8 mouse cellular contexts compared by ENCODE assay signal in the genomic region with DNA sequence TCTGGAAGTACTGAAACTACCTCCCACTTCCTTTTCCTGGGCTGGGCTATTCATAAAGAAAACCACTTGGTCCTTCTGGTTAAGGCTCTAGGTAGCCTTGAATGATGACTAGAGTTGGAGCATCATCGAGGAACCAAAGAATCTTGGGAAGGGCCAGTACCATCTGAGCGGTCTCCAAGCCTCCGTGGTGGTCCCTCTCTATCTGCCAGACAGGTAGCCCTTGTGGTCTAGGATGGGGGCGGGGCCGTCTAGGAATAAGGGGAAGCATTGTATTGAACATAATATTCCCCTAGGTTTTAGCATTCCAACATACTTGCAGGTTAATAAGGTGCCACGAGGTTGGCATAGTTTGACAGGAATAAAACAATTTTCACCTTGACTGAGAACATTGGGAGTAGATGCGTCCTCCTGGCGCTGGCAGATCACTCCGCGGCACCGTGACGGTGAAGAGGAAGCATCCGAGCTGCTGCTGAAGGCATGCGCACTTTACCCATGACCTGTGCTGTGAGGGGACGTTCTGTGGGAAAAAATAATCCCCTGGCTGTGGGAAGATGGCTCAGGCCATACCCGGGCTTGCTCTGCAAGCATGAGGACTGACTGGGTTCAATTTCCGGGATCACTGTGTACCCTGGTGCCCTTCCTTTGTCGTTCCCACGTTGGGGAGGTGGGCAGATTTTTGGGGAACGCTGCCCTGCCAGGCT. TPM values are rescaled to one million over a fixed set of nuclear protein-coding genes. Genes with fewer than 3 reads are reported as not detected.
DNase-seq lines count a peak whose midpoint lies in the region; ATAC-seq lines count a peak whose summit lies in the region.

No protein-coding gene starts in this region.

- peak overlapping the region; percentile 67 for H3K27ac ChIP-seq in kidney, embryonic 16.5 days (ENCODE audit: low read length)
- H3K27ac ChIP-seq in forebrain, embryonic 12.5 days = no peak overlapping the region
- H3K27ac ChIP-seq in limb, embryonic 15.5 days = no peak overlapping the region

- no peaks in the 10 kb centered on the region for H3K36me3 ChIP-seq in kidney, embryonic 16.5 days (ENCODE audit: insufficient read depth, low read length)
- H3K36me3 ChIP-seq in forebrain, embryonic 12.5 days (replicated peaks) = no peaks in the 10 kb centered on the region
- no peaks in the 10 kb centered on the region for H3K36me3 ChIP-seq in limb, embryonic 15.5 days

- H3K4me1 ChIP-seq in kidney, embryonic 16.5 days (ENCODE audit: insufficient read depth, low read length) = peaks cover 46% of the 10 kb centered on the region
- peaks cover 17% of the 10 kb centered on the region for H3K4me1 ChIP-seq in forebrain, embryonic 12.5 days
- peaks cover 28% of the 10 kb centered on the region for H3K4me1 ChIP-seq in limb, embryonic 15.5 days

- H3K9ac ChIP-seq in kidney, embryonic 16.5 days (replicated peaks; ENCODE audit: low read length) = peak overlapping the region; percentile 46
- H3K9ac ChIP-seq in forebrain, embryonic 12.5 days = peak overlapping the region; percentile 21; the same call in 1 of the 2 replicates
- no peak overlapping the region for H3K9ac ChIP-seq in limb, embryonic 15.5 days

- DNase-seq in kidney, postnatal 10 days = no peak
- DNase-seq in T-cell, adult 2 months (ENCODE audit: low spot score) = peak; percentile 18
- DNase-seq in right cerebral cortex, postnatal 10 days (ENCODE audit: low spot score in 2 of 2) = peak; percentile 68 to 74
- DNase-seq in spleen, postnatal 14 days (ENCODE audit: low spot score in 2 of 2) = no peak

- peak overlapping the region; percentile 38 for H3K4me2 ChIP-seq in kidney, embryonic 16.5 days (replicated peaks; ENCODE audit: low read depth, low read length)
- H3K4me2 ChIP-seq in forebrain, embryonic 12.5 days = peak overlapping the region; percentile 47
- H3K4me2 ChIP-seq in limb, embryonic 15.5 days = peak overlapping the region; percentile 29

- ATAC-seq in kidney, embryonic 16.5 days (ENCODE audit: low FRiP score, low TSS enrichment) = no peak
- ATAC-seq in forebrain, embryonic 12.5 days (ENCODE audit: low FRiP score) = peak; percentile 33
- ATAC-seq in limb, embryonic 15.5 days (ENCODE audit: insufficient number of reproducible peaks, low FRiP score, low TSS enrichment, low read depth) = no peak
- no peak for ATAC-seq in erythroblast, adult 5-6 weeks (replicated peaks; ENCODE audit: low FRiP score, poor library complexity, severe bottlenecking)

- no peaks in the 10 kb centered on the region for H3K9me3 ChIP-seq in kidney, embryonic 16.5 days (ENCODE audit: low read length)
- H3K9me3 ChIP-seq in forebrain, embryonic 12.5 days = no peaks in the 10 kb centered on the region
- no peaks in the 10 kb centered on the region for H3K9me3 ChIP-seq in limb, embryonic 15.5 days

- whole genome bisulfite sequencing in kidney, embryonic 16.5 days = 27% methylated on average over 20 of the region's 20 CpGs
- WGBS in forebrain, embryonic 12.5 days = 14% methylated on average over 20 of the region's 20 CpGs
- WGBS in limb, embryonic 15.5 days = 28% methylated on average over 20 of the region's 20 CpGs

- H3K27me3 ChIP-seq in kidney, embryonic 16.5 days (ENCODE audit: insufficient read depth, low read length) = no peaks in the 10 kb centered on the region
- H3K27me3 ChIP-seq in forebrain, embryonic 12.5 days = peaks cover 36% of the 10 kb centered on the region
- H3K27me3 ChIP-seq in limb, embryonic 15.5 days = 0 out of 2 replicates have a peak, but pooled peaks cover 3% of the 10 kb centered on the region

- H3K4me3 ChIP-seq in kidney, embryonic 16.5 days (ENCODE audit: low read length) = 0 out of 2 replicates have a peak overlapping the region, but pooled peaks have one; percentile 6
- peak overlapping the region; percentile 26 for H3K4me3 ChIP-seq in forebrain, embryonic 12.5 days (replicated peaks)
- peak overlapping the region; percentile 3; the same call in 1 of the 2 replicates for H3K4me3 ChIP-seq in limb, embryonic 15.5 days

RNA-seq across cellular contexts. Expression of a gene that starts 16.3 kb away (rescaled TPM):
- polyA plus RNA-seq in kidney, embryonic 16.5 days (2015; fragmentation: Nextera tagmentation; extraction: Ambion mirVana) = 36.2 and 39.6 TPM in 2 replicates
- 13.5 and 13.7 TPM in 2 replicates for polyA plus RNA-seq in forebrain, embryonic 12.5 days (2016; fragmentation: Nextera tagmentation; extraction: Ambion mirVana)
- polyA plus RNA-seq in limb, embryonic 15.5 days (2015; fragmentation: Nextera tagmentation; extraction: Ambion mirVana) = 20.0 and 21.9 TPM in 2 replicates
- 2.3 TPM in 1 of 2 replicates, not detected in the other for total RNA-seq in erythroblast, adult 5-6 weeks (2015; ENCODE audit: low replicate concordance)
- total RNA-seq in erythroblast, adult 5-6 weeks (2017; ENCODE audit: low replicate concordance) = 0.26 TPM in 1 of 2 replicates, not detected in the other

Comparison
In these comparisons a context has a peak if more than half of its experiments do, and no peak if none do; other contexts are left out.
1. DNase-seq: peak in T-cell, adult 2 months (single experiment) and right cerebral cortex, postnatal 10 days (2 of 2); none in kidney, postnatal 10 days (single experiment) and spleen, postnatal 14 days (0 of 2).
2. Peak in every context shown above with its lines, with median percentiles within 50 percentile points of each other: H3K4me2 ChIP-seq and H3K4me3 ChIP-seq.